Mouse (Mus musculus) CH12.LX (cell line): Measurements from ENCODE around the gene Tmem216.

Experiments
- CTCF ChIP-seq, 2 experiments: IDR thresholded peaks in 1 of 2; conservative IDR thresholded peaks in 1 of 2; 2 replicates each; pipeline ENCODE4 v1.5.1; 2011 to 2012; ENCODE audit warnings: low read depth in 2 of 2, low read length in 2 of 2, improper control_type of control experiment in 1 of 2, inconsistent platforms in 1 of 2, mild to moderate bottlenecking in 1 of 2, moderate library complexity in 1 of 2
- KAT2A ChIP-seq: IDR thresholded peaks from 2 replicates; pipeline ENCODE4 v1.6.1; 2012; ENCODE audit warnings: low read length, improper control_type of control experiment, inconsistent platforms; ENCODE audit not compliant: insufficient replicate concordance
- MAZ ChIP-seq: IDR thresholded peaks from 2 replicates; pipeline ENCODE4 v1.6.1; 2012; ENCODE audit warnings: low read depth, mild to moderate bottlenecking, inconsistent platforms, low read length, improper control_type of control experiment, moderate library complexity

GRCm38 (mm10) chr19:10604534-10604933 lies 48.5 kb upstream of the Tmem216 start:
- TF ChIP-seq MAZ: no peak
- TF ChIP-seq CTCF (conservative IDR thresholded peaks at IDR 0.05 in 1 of 2, IDR thresholded peaks at IDR 0.05 in 1 of 2; ENCODE audit: low read depth in 2 of 2, low read length in 2 of 2): no peak
- TF ChIP-seq KAT2A: no peak
